ENCODE assay signal across 8 mouse cellular contexts in genomic region chr9:110857781-110858472, GRCm38 (mm10). TPM values are rescaled to one million over a fixed set of nuclear protein-coding genes. Genes with fewer than 3 reads are reported as not detected.
DNase-seq lines count a peak whose midpoint lies in the region; ATAC-seq and TF ChIP-seq lines count a peak whose summit lies in the region.

Gene Prss50, plus strand, starts transcription at chr9:110857967.

- peaks cover 14% of the 10 kb centered on the region; the same call in 1 of the 2 replicates for H3K27me3 ChIP-seq in lung, embryonic 14.5 days (ENCODE audit: insufficient read depth, low read length)
- H3K27me3 ChIP-seq in embryonic facial prominence, embryonic 15.5 days, result peaks cover 29% of the 10 kb centered on the region
- H3K27me3 ChIP-seq in limb, embryonic 11.5 days (ENCODE audit: control insufficient read depth, insufficient read depth, low read length), result 0 out of 2 replicates have a peak, but pooled peaks cover 11% of the 10 kb centered on the region
- peaks cover 21% of the 10 kb centered on the region for H3K27me3 ChIP-seq in neural tube, embryonic 12.5 days (replicated peaks)

- TF ChIP-seq CTCF in lung, embryonic 14.5 days (IDR thresholded peaks at IDR 0.05; ENCODE audit: low read depth), result peak; percentile 61

- H3K36me3 ChIP-seq in lung, embryonic 14.5 days (ENCODE audit: insufficient read depth), result no peaks in the 10 kb centered on the region
- H3K36me3 ChIP-seq in embryonic facial prominence, embryonic 15.5 days, result no peaks in the 10 kb centered on the region
- H3K36me3 ChIP-seq in limb, embryonic 11.5 days (ENCODE audit: control insufficient read depth, insufficient read depth, low read length), result no peaks in the 10 kb centered on the region
- H3K36me3 ChIP-seq in neural tube, embryonic 12.5 days, result no peaks in the 10 kb centered on the region

- no peak for ATAC-seq in lung, embryonic 14.5 days (ENCODE audit: insufficient read depth)
- no peak for ATAC-seq in embryonic facial prominence, embryonic 15.5 days (ENCODE audit: insufficient number of reproducible peaks, low FRiP score, low TSS enrichment, low read depth)
- ATAC-seq in limb, embryonic 11.5 days (ENCODE audit: insufficient number of reproducible peaks, low FRiP score, low TSS enrichment, low read depth), result 0 out of 2 replicates have a peak, but pooled peaks have one; percentile 16
- no peak for ATAC-seq in neural tube, embryonic 12.5 days (ENCODE audit: low FRiP score, low read depth)

- H3K9me3 ChIP-seq in lung, embryonic 14.5 days (ENCODE audit: low read depth, low read length), result no peaks in the 10 kb centered on the region
- no peaks in the 10 kb centered on the region for H3K9me3 ChIP-seq in embryonic facial prominence, embryonic 15.5 days (replicated peaks)
- no peaks in the 10 kb centered on the region for H3K9me3 ChIP-seq in limb, embryonic 11.5 days (ENCODE audit: control insufficient read depth, low read length)
- no peaks in the 10 kb centered on the region for H3K9me3 ChIP-seq in neural tube, embryonic 12.5 days

- H3K4me1 ChIP-seq in lung, embryonic 14.5 days (ENCODE audit: insufficient read depth), result 0 out of 2 replicates have a peak, but pooled peaks cover 3% of the 10 kb centered on the region
- H3K4me1 ChIP-seq in embryonic facial prominence, embryonic 15.5 days, result peaks cover 9% of the 10 kb centered on the region
- 0 out of 2 replicates have a peak, but pooled peaks cover 4% of the 10 kb centered on the region for H3K4me1 ChIP-seq in limb, embryonic 11.5 days (ENCODE audit: control insufficient read depth, insufficient read depth, low read length)
- peaks cover 7% of the 10 kb centered on the region for H3K4me1 ChIP-seq in neural tube, embryonic 12.5 days

- H3K4me2 ChIP-seq in lung, embryonic 14.5 days, result peak within 1 kb of the TSS; percentile 59
- H3K4me2 ChIP-seq in embryonic facial prominence, embryonic 15.5 days (replicated peaks), result peak within 1 kb of the TSS; percentile 62
- peak within 1 kb of the TSS; percentile 58 for H3K4me2 ChIP-seq in limb, embryonic 11.5 days (ENCODE audit: low read depth, severe bottlenecking)
- peak within 1 kb of the TSS; percentile 60 for H3K4me2 ChIP-seq in neural tube, embryonic 12.5 days (replicated peaks)

- 9% methylated on average over 46 of the region's 50 CpGs for WGBS in lung, embryonic 14.5 days
- WGBS in embryonic facial prominence, embryonic 15.5 days, result 9% methylated on average over 50 of the region's 50 CpGs
- 10% methylated on average over 49 of the region's 50 CpGs for WGBS in limb, embryonic 11.5 days
- 11% methylated on average over 49 of the region's 50 CpGs for WGBS in neural tube, embryonic 12.5 days

- no peak within 1 kb of the TSS for H3K27ac ChIP-seq in lung, embryonic 14.5 days (ENCODE audit: low read depth)
- no peak within 1 kb of the TSS for H3K27ac ChIP-seq in embryonic facial prominence, embryonic 15.5 days (replicated peaks)
- H3K27ac ChIP-seq in limb, embryonic 11.5 days (replicated peaks; ENCODE audit: low read depth, low read length), result no peak within 1 kb of the TSS
- no peak within 1 kb of the TSS for H3K27ac ChIP-seq in neural tube, embryonic 12.5 days

- peak; percentile 14 for DNase-seq in lung, embryonic 14.5 days
- no peak for DNase-seq in lung, adult 18-20 months
- peak; percentile 56 for DNase-seq in limb, embryonic 11.5 days (ENCODE audit: low spot score)
- no peak for DNase-seq in cerebellum, adult 9-11 months
- DNase-seq in ovary, postnatal 10 days (ENCODE audit: low spot score), result no peak
- no peak for DNase-seq in left cerebral cortex, adult 9 months (ENCODE audit: low spot score in 2 of 2)

- H3K4me3 ChIP-seq in lung, embryonic 14.5 days (ENCODE audit: low read depth, low read length), result peak within 1 kb of the TSS; percentile 25
- H3K4me3 ChIP-seq in embryonic facial prominence, embryonic 15.5 days (replicated peaks), result peak within 1 kb of the TSS; percentile 30
- H3K4me3 ChIP-seq in limb, embryonic 11.5 days (ENCODE audit: low read depth, low read length), result peak within 1 kb of the TSS; percentile 20
- peak within 1 kb of the TSS; percentile 26 for H3K4me3 ChIP-seq in neural tube, embryonic 12.5 days

- 0 out of 2 replicates have a peak within 1 kb of the TSS, but pooled peaks have one; percentile 9 for H3K9ac ChIP-seq in lung, embryonic 14.5 days
- H3K9ac ChIP-seq in embryonic facial prominence, embryonic 15.5 days, result 0 out of 2 replicates have a peak within 1 kb of the TSS, but pooled peaks have one; percentile 10
- H3K9ac ChIP-seq in limb, embryonic 11.5 days (ENCODE audit: low read length), result peak within 1 kb of the TSS; percentile 50
- 0 out of 2 replicates have a peak within 1 kb of the TSS, but pooled peaks have one; percentile 22 for H3K9ac ChIP-seq in neural tube, embryonic 12.5 days

RNA-seq across cellular contexts. Expression of gene Prss50, which starts in this region (rescaled TPM):
- not detected in 2 replicates for polyA plus RNA-seq in lung, embryonic 14.5 days (2014; fragmentation: Nextera tagmentation; extraction: Ambion mirVana)
- 0.81 and 0.93 TPM in 2 replicates for polyA plus RNA-seq in embryonic facial prominence, embryonic 15.5 days (2015; fragmentation: Nextera tagmentation; extraction: Ambion mirVana)
- polyA plus RNA-seq in limb, embryonic 11.5 days (2014; fragmentation: Nextera tagmentation; extraction: Ambion mirVana), result 0.51 and 0.69 TPM in 2 replicates
- polyA plus RNA-seq in neural tube, embryonic 12.5 days (2016; fragmentation: Nextera tagmentation; extraction: Ambion mirVana), result 0.28 TPM in 1 of 2 replicates, not detected in the other

Comparison
In these comparisons a context has a peak if more than half of its experiments do, and no peak if none do; other contexts are left out.
1. Peak in DNase-seq, H3K4me3 ChIP-seq, H3K9ac ChIP-seq and H3K4me2 ChIP-seq in lung, embryonic 14.5 days; RNA of the gene not detected or under 1 TPM.
2. Peak in DNase-seq, ATAC-seq, H3K4me3 ChIP-seq, H3K9ac ChIP-seq and H3K4me2 ChIP-seq in limb, embryonic 11.5 days; RNA of the gene not detected or under 1 TPM.